Comparison of ENCODE assay signal across 19 mouse cellular contexts in the genomic region with DNA sequence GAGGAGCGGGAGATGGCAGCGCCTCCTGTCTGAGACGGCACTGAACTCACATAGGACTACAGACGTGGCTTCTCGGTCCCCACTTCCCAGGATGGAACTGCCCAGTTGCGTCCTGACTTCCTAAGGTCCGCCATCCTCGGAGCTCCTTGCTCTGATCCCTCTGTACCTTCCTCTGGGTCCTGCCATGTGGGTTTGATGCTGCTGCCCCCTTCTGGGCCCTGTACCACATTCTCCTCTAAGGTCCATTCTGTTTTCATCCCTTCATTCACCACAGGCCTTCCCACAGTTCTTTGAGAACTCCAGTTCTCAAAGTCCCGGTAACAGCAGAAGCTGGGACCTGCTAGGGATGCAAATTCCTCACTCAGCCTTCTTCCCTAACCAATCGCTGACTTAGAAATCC.
DNase-seq lines count a peak whose midpoint lies in the region; ATAC-seq and TF ChIP-seq lines count a peak whose summit lies in the region.
"Had no signal": no experiment of that assay in that cellular context is flagged by ENCODE, and none has a peak within 500 bp of the region (broad histone marks: within the 10 kb centered on the region; RNA-seq: fewer than 3 reads in every experiment).

No protein-coding gene starts in this region.

- no peak overlapping the region for H3K9ac ChIP-seq in hindbrain, postnatal 0 days (replicated peaks; ENCODE audit: low read length)
- H3K9ac ChIP-seq in hindbrain, embryonic 12.5 days: no peak overlapping the region
- no peak overlapping the region for H3K9ac ChIP-seq in lung, postnatal 0 days (replicated peaks; ENCODE audit: low read depth)
- H3K9ac ChIP-seq: embryonic facial prominence, embryonic 15.5 days; forebrain, embryonic 12.5 days; kidney, embryonic 15.5 days; liver, embryonic 14.5 days had no signal

- H3K27ac ChIP-seq in hindbrain, postnatal 0 days: no peak overlapping the region
- H3K27ac ChIP-seq in hindbrain, embryonic 12.5 days: no peak overlapping the region
- H3K27ac ChIP-seq in lung, postnatal 0 days (ENCODE audit: low read length): no peak overlapping the region
- H3K27ac ChIP-seq: embryonic facial prominence, embryonic 15.5 days; forebrain, embryonic 12.5 days; gastrocnemius, adult 2 months; kidney, embryonic 15.5 days; liver, embryonic 14.5 days had no signal

- H3K36me3 ChIP-seq in hindbrain, postnatal 0 days (ENCODE audit: insufficient read depth, low read length): no peaks in the 10 kb centered on the region
- H3K36me3 ChIP-seq in hindbrain, embryonic 12.5 days: no peaks in the 10 kb centered on the region
- no peaks in the 10 kb centered on the region for H3K36me3 ChIP-seq in lung, postnatal 0 days (ENCODE audit: insufficient read depth, low read length)
- H3K36me3 ChIP-seq: embryonic facial prominence, embryonic 15.5 days; forebrain, embryonic 12.5 days; kidney, embryonic 15.5 days had no signal

- ATAC-seq in hindbrain, postnatal 0 days: no peak
- ATAC-seq in hindbrain, embryonic 12.5 days (ENCODE audit: low FRiP score): no peak
- no peak for ATAC-seq in lung, postnatal 0 days
- ATAC-seq: inflammation-experienced regulatory T-cells, adult 6 months had no signal

- H3K9me3 ChIP-seq in hindbrain, postnatal 0 days (ENCODE audit: low read length): no peaks in the 10 kb centered on the region
- no peaks in the 10 kb centered on the region for H3K9me3 ChIP-seq in hindbrain, embryonic 12.5 days (replicated peaks)
- no peaks in the 10 kb centered on the region for H3K9me3 ChIP-seq in lung, postnatal 0 days (ENCODE audit: low read length)
- H3K9me3 ChIP-seq: embryonic facial prominence, embryonic 15.5 days; forebrain, embryonic 12.5 days; kidney, embryonic 15.5 days had no signal

- WGBS in hindbrain, postnatal 0 days: 44% methylated on average over 10 of the region's 10 CpGs
- 44% methylated on average over 10 of the region's 10 CpGs for WGBS in hindbrain, embryonic 12.5 days
- WGBS in lung, postnatal 0 days: 38% methylated on average over 10 of the region's 10 CpGs

- TF ChIP-seq EP300 in lung, postnatal 0 days (IDR thresholded peaks at IDR 0.05): no peak

- peak; percentile 54 for TF ChIP-seq CTCF in hindbrain, postnatal 0 days (IDR thresholded peaks at IDR 0.05; ENCODE audit: low read depth)
- peak; percentile 28 for TF ChIP-seq CTCF in lung, postnatal 0 days (IDR thresholded peaks at IDR 0.05)

- H3K4me3 ChIP-seq in hindbrain, postnatal 0 days (ENCODE audit: low read length): no peak overlapping the region
- no peak overlapping the region for H3K4me3 ChIP-seq in hindbrain, embryonic 12.5 days
- no peak overlapping the region for H3K4me3 ChIP-seq in lung, postnatal 0 days (ENCODE audit: low read depth, low read length)
- H3K4me3 ChIP-seq: embryonic facial prominence, embryonic 15.5 days; forebrain, embryonic 12.5 days; gastrocnemius, adult 2 months; kidney, embryonic 15.5 days had no signal

- no peaks in the 10 kb centered on the region for H3K4me1 ChIP-seq in hindbrain, postnatal 0 days (ENCODE audit: insufficient read depth, low read length)
- peaks cover 8% of the 10 kb centered on the region; the same call in 1 of the 2 replicates for H3K4me1 ChIP-seq in hindbrain, embryonic 12.5 days
- no peaks in the 10 kb centered on the region for H3K4me1 ChIP-seq in lung, postnatal 0 days (ENCODE audit: insufficient read depth, low read depth, low read length)

- H3K27me3 ChIP-seq in hindbrain, postnatal 0 days (ENCODE audit: insufficient read depth, low read length): no peaks in the 10 kb centered on the region
- H3K27me3 ChIP-seq in hindbrain, embryonic 12.5 days: no peaks in the 10 kb centered on the region
- H3K27me3 ChIP-seq in lung, postnatal 0 days (replicated peaks; ENCODE audit: insufficient read depth, low read length): no peaks in the 10 kb centered on the region
- H3K27me3 ChIP-seq: embryonic facial prominence, embryonic 15.5 days; forebrain, embryonic 12.5 days; kidney, embryonic 15.5 days had no signal

- no peak for DNase-seq in hindbrain, postnatal 0 days (ENCODE audit: low spot score)
- DNase-seq in lung, postnatal 0 days (ENCODE audit: low spot score): no peak
- no peak for DNase-seq in lung, postnatal 14 days
- DNase-seq in R1 (ENCODE audit: low read depth, low spot score): peak; percentile 44
- peak; percentile 35 for DNase-seq in embryo, embryonic 11 days
- DNase-seq in gastrocnemius, postnatal 10 days: no peak
- no peak for DNase-seq in spleen, adult 18-20 months
- DNase-seq: cerebellum, postnatal 36 days; gastrocnemius, adult 2 months; heart, postnatal 14 days; layer of hippocampus, adult 9-11 months; lung, postnatal 4 days; thymus, postnatal 25 days had no signal

- H3K4me2 ChIP-seq in hindbrain, postnatal 0 days (ENCODE audit: low read depth, low read length): no peak overlapping the region
- no peak overlapping the region for H3K4me2 ChIP-seq in hindbrain, embryonic 12.5 days (replicated peaks)
- no peak overlapping the region for H3K4me2 ChIP-seq in lung, postnatal 0 days (replicated peaks; ENCODE audit: low read depth, low read length)
- H3K4me2 ChIP-seq: embryonic facial prominence, embryonic 15.5 days; forebrain, embryonic 12.5 days; kidney, embryonic 15.5 days had no signal

Comparison
In these comparisons a context has a peak if more than half of its experiments do, and no peak if none do; other contexts are left out.
1. DNase-seq: peak in R1 (single experiment) and embryo, embryonic 11 days (single experiment); none in hindbrain, postnatal 0 days (single experiment), lung, postnatal 0 days (single experiment), lung, postnatal 14 days (single experiment), gastrocnemius, postnatal 10 days (single experiment) and spleen, adult 18-20 months (0 of 2).